Mouse (Mus musculus) kidney, adult 18-20 months (tissue): ENCODE results near the gene Duox2.

Experiments
- DNase-seq: peaks from one replicate; pipeline ENCODE4 v3.0.0; 2021

Duox2 gene

DNA sequence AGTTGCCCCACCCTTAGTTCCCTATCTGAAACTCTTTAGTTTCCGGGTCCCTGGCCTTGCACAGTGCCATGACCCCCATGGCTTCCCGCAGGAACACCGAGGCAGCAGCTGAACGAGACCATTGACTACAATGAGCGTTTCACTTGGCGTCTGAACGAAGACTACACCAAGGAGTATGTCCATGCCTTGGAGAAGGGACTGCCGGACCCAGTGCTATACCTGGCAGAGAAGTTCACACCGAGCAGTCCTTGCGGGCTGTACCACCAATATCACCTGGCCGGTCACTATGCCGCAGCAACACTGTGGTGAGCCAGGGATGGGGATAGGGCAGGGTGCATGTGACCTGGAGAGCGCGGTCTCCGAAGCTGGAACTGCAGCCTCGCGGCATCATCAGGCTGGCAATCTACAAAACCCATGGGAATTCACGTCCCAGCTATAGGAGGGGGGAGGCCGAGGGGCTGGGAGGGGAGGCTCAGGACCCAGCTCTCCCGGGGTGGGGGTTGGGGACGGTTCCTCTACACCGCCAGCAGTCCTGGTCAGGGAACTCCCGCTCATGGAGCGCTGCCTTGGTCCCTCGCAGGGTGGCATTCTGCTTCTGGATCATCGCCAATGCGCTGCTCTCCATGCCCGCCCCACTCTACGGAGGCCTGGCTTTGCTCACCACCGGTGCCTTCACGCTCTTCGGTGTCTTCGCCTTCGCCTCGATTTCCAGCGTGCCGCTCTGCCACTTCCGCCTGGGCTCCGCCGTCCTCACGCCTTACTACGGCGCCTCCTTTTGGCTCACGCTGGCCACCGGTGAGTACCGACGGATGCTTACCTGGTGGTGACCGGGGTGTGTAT lies 3.1 kb upstream of the Duox2 start:
- DNase-seq: peak; percentile 41

DNA sequence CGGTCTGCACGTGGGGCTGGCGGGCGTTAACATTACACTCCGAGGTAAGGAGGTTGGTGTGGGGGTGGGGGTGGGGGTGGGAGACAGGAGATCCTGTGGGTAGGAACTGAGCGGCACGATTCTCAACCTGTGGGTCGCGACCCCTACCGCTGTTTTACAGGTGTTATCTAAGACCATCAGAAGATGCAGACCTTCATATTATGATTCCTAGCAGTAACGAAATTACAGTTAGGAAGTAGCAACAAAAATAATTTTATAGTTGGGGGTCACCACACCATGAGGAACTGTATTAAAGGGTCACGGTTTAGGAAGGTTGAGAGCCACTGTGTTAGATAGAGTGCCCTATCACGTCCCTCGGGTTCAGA lies 2.4 kb upstream of the Duox2 start:
- no peak for DNase-seq

DNA sequence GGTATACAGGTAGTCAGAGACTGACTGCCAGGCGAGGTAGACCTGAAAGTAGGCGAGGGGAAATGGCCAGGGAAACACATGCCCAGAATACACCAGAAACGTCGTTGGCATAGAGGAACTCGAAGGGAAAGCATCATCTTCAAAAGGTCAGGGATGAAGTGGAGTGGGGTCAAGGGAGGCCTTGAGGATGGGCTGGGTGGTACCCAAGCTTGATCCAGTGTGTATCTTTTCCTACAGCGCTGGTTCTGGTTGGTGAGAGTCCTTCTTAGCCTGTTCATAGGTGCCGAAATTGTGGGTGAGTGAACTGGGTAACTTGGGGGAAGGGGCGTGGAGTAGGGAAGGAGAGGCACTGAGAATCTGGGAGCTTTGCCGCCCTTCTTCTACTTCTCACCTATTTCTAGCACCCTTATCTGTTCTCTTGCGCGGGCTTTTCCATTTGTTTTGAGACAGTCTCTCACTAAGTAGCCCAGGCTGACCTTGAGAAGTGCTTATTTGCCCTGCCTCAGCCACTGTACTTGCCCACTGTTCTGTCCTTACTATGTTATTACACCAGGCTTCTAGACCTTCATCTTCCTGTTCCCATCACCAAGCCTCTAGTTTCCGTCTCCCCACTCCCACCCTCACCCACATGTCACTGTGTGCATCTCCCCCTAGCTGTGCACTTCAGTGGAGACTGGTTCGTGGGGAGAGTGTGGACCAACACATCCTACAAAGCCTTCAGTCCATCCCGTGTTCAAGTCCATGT lies 1.8 kb upstream of the Duox2 start:
- no peak for DNase-seq

DNA sequence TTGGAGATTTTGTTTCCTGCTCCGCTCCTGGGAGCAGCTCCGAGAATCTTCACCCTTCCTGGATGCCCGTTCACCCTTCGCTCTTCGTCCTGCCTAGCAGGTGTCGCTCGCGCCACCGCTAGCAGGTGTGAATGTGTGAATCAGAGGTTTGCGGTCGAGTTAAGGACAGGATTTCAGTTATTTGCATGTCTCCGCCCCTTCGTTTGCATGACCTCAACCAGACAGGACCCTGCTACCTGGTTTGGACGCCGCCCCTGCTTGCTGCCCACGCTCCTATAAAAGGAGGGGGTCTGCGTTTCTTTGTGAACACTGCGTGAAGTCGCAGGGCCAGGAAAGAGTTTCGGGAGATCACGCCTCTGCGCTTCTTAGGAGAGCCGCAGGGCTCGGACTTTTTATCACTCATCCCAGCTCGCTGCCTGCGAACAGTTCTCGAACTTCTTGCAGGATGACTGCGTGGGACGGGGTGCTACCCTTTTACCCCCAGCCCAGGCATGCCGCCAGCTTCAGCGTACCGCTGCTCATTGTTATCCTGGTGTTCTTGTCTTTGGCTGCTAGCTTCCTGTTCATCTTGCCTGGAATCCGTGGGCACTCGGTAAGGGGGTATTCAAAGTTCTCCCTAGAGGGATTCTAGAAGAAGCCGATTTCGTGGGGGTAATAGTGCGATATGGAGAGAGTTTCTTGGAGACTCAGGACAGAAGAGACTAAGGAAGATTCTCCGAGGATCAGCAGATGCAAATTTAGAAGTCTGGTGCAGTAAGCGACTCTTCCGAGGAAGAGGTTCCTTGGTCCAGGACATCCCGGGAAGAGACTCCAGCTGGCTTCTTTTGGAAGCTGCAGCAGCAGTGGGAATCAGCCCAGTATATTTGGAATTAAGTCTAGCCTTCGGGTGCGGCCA lies 594 bp upstream of the Duox2 start, which contains the start of gene Duoxa2:
TSS of gene Duoxa2 (plus strand) at position 305 of the 895 bp plus-strand sequence.
- DNase-seq: peak; percentile 27

DNA sequence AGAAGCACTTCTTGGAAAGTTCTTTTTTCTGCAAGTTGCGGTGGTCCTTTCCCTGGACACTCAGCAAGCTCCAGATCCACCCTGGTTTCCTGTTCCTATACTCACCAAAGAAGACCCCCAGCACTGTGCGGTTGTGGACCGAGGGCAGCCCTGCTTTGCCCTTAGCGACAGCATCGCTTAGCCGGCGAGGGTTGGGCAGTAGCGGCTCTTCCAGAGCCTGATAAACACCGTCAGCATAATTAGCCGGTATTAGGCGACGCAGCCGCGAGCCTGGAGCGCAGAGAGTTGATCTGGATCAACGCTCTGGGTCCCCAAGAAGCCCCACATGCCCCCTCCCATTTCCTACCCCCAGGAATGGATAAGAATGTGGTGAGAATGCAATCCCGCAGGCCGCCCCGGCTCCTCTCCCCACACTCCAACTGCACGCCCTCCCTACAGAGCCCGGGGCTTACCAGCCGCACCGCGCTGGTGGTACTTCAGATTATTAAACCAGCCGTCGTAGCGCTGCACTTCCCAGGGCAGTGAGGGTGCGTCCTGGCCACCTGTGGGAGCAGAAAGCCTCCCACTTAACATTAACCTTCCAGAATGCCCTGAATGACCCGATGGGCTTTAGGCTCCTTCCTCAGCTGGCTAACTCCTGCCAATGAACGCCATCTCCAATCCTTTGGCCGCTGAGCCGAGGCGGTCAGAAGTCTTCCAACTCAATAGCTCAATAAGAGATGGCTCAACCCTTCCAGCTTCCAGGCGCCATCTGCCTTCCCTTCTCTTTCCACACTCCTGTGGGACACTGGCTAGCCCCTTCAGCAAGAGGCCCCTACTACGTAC lies 766 bp downstream of the Duox2 start:
- peak; percentile 4 for DNase-seq

DNA sequence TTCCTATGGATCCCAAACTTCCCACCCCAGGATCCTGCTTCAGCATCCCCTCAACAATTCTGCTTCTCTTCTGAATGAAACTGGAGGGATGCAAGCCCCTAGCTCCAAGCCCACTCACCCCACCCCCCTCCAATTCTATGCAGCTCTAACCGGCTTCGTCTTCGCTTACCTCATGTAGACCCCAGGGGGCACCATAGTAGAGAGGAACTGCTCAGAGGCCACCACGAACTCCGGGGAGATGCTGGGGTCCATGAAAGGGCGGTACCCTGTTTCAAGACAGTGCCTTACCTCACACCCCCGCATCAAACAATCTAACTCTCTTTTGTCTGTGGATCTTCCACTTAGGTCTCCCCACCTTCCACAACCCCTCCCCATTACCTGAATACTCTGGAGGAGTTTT lies 3.3 kb downstream of the Duox2 start:
- no peak for DNase-seq

DNA sequence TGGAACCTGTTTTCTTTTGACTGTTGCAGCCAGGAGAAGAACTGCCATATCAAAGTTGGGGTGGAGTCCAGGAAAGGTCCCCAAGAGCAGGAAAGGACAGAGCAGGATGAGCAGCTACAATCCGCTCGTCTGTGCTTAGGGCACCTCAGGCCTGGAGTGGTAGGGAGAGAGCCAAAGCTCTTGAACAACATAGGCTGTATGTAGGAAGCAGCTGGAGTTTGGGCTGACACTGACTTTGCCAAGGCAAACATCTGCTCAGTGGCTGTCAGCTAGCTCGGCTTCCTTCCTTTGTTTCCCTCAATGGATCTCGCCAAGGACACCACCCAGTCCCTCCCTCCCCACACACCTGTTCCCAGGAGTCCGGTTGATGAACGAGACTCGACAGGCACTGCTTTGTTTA lies 12.1 kb downstream of the Duox2 start:
- no peak for DNase-seq

DNA sequence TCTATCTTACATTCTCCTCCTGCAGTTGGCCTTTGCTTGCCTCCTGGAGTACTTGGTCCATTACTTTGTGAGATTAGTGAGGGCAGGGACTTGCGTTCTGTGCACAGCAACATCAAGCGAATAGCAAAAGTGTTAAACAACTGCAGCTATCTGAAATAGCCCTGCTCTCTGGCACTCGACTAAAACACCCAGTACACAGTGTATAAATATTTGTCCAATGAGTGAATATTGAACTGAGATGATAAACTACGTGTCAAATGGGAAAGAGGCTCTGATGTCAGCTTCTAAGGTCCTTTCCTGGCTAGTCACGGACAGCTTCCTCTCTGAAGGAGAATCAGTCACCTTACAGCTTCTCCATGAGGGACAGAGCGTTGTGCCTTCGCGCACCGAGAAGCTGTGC lies 14.2 kb downstream of the Duox2 start:
- no peak for DNase-seq

DNA sequence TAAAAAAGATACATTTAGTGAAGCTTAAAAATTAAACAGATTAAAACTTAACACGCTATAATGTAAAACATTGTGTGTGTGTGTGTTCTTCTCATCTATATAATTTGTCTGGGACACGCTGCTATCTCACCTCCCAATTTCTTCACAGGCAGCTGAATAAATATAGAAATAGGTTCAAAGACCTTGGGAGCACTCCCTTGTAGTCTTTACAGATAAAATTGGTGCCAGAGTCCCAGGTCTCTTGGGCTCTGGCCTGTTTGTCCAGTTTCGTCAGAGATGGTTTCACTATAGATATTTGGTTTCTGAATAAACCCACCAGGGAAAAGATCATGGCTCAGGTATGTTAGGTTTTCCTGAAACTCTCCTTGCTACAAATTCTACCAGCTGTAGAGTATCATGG lies 19.5 kb downstream of the Duox2 start:
- no peak for DNase-seq

DNA sequence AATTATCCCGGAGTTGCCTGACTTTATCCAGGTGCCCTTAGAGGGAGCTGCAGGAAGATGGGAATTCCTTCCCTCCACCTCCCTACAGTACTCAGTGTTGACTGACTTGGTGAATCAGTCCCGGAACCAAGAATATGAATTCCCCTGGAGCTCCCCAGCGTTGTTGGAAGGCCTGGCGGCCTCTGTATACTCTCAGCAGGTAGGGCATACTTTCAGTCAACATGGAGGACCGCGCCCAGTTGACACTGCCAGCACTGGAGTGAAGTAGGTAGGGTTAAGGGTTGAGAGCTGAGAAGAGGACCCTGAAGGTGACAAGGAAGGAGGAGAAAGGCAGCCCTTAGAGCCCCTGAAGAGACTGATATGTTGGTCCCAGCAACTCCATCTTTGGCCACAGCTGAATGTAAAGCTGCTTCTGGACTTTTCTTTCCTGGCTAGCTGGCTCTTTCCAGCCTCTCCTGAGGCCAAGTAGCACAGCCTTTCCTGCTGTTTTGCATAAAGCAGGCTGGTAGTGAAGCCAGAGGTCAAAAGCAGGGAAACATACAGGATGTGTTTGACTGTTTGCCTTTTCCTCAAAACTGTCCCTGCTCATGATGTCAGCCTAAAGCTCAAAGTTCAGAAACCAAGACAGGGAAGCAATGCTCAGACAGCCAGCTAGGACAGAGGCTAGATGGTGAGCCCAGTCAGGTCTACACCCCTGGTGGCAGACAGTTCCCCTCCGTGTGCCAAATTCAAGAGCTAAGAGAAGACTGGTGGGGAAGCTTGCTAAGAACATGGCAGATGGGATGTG lies 31.6 kb downstream of the Duox2 start:
- peak; percentile 29 for DNase-seq

DNA sequence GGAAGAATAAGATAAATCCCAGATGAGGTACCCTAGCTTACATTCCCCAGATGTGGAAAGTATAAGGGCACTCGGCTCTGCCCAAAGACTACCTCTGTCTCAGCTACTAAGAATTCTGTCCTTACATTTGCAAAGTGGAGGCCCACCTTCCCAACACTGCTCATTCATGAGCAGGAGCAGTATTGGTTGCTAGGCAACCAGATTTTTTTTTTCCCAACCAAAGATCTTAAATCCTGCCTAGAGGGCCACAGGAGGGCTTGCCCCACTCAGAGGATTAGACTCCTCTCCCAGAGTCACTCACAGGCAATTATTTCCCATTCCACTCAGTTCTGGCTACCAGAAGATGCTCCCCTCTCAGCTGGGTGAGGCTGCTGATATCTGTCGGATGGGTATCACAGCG lies 33.6 kb downstream of the Duox2 start:
- DNase-seq: no peak

DNA sequence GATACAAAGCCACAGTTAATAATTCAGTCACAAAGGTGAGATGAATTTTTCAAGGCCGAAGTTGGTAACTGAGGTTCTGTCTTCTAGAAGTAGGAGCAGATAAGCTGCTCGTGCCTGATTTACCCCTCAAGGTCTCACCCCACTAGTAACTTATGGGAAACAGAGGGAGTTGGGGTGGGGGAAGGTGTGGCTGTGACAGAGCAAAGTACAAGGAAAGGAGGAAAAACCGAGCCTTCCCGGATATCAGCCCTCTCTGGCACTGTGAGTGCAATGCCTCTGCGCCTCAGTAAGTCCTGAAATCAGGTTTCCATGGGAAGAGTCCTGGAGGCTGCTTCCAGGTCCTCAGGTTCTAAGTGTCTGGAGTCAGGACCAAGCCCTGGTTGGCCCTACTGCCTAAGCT lies 37.5 kb downstream of the Duox2 start:
- no peak for DNase-seq

DNA sequence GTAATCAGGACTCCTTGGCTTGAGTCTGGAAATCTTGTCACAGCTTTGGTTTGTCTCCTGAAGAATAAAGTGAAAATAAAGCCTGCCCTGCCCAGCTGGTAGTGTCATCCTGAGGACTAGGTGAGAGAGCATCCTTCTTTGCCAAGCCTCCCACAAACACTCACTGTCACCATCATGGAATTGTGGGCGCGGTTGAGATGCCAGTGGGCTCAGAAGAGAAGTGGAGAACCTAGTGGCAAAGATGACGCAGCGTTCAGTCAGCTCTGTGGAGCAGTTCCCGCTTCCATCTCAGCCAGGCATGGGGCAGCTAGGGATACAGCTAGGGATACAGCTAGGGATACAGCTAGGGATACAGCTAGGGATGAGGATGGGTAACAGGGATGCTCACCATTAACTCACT lies 42.3 kb downstream of the Duox2 start:
- no peak for DNase-seq

DNA sequence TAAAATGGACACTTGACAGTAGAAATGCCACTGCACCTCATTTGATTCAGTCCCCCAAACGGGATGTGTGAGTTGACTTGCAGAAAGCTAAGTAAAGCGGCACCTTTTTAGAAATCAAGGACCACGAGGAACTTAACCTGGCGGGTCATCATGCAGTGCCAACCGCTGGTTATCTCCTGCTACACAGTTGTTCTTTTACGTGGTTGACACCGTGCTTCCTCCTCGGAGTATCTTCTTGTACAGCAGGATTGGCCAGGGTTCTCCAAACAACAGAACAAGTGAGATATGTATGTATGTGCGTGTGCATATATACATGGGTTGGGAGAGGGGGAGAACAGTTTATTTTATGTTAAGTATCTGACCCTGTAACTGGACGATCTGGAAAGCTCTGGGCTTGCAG lies 50.5 kb downstream of the Duox2 start:
- no peak for DNase-seq

DNA sequence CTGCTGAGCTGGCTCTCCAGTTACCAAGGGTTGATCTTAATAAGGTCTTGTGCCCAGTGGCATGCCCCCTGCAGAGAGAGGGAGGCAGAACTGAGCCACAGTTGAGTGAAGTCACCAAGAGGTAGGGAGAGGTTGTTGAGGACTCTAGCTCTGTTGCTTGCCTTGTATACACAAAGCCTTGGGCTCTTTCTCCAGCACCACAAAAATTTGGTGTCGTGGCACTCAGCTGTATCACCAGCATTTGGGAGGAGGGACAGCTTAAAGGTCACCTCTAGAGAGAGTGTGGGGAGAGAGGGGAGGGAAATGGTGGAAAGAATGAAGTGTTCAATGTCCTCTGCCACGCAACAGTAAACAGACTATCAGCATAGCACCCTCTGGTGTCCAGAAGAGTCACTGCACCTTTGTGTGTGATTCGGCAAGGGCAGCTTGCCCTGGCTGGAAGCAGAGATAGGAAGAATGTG lies 54.5 kb downstream of the Duox2 start:
- DNase-seq: peak; percentile 84

DNA sequence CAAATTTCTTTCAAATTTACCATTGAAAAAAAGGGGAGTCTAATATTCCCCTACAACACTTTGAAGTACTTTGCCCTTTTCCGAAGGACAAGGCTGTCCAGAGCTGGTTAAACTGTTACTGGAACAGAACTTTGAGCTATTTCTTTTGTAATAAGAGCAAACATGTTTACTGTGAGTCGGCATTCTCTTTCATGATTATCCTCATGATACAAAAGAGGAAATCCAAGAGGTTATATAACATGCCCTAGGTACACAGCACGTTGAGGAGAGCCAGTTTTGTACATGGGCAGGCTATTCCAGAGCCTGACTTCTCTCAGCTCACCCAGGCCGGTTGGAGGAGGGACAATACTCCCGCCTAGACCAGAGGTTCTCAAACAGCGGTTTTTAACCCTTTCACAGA lies 56.3 kb downstream of the Duox2 start:
- DNase-seq: peak; percentile 32

DNA sequence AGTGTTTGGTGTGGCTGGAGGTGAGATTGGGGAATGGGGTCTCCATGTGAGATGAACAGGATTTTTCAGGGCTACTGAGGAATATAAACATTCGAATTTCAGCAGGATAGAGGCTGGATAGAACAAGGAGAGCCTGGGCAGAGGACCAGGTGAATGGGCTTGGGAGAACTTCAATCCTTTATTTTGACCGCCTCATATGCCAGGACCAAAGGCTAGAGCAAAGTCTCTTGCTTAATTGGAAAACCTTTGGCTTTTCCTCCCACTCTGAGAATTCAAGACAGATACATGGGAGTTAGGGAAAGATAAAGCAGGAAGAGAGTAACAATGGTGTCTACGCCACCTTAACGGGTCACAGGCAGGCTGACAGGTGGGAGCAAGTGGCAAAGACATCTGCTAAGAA lies 57.0 kb downstream of the Duox2 start:
- DNase-seq: peak; percentile 45

DNA sequence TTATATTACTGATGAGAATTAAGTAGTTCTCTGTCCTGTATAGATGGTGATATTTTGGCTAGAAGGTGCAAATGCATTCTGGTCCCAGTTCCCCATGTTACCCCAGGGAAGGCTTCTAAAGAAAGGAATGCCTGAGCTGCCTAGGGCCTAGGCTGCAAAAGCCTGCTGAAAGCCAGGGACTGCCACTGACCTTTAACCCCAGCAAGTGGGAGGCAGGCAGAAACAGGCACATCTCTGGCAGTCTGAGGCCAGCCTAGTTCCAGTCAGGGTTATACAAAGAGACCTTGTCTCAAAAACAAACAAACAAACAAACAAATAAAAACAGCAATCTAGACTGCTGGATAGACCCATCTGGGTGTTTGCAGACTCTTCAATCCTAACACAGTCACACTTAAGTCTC lies 57.5 kb downstream of the Duox2 start:
- peak; percentile 19 for DNase-seq

DNA sequence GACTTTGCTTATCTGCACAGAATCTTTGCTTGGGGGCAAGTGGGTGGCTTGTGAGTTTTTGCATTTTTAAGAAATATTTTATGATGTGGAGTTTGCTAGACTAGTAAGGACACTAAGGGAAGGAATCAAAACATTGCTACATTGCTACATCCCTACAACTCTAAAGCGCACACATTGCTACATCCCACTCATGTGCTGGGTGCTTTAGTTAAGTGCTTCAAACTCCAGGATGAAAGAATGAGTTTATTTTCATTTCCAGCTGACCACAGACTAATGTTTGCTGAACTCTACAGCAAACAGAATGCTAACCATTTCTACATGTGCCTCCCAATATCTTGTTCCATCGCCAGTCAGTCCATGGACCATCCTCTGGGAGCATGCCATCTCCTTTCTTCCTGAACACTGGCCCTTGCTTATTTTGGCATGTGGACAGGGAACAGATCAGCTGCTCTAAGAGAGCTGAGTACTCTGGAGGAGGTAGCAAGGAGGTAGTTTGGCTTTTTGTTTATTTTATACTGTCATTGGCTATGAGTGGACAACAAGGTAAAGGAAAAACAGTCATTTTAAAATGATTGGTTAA lies 60.3 kb downstream of the Duox2 start:
- DNase-seq: no peak

DNA sequence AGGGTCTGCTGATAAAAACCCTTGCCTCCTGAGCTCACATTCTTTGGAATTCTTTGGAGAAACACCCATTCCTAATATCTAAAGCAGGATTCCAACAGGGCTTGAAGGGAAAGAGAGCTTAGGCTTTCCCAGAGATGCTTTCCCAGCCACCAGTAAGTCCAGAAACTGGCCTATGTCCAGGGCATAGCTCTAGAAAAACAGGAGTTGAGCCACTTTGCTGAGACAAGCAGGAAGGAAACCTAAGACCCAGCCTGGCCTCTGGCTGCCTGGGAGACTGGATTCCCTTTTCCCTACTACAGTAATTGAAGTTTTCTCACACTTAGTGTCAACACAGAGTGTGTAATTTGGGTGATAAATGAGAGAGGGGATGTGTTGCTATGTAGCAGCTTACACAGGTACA lies 61.9 kb downstream of the Duox2 start:
- DNase-seq: peak; percentile 33

DNA sequence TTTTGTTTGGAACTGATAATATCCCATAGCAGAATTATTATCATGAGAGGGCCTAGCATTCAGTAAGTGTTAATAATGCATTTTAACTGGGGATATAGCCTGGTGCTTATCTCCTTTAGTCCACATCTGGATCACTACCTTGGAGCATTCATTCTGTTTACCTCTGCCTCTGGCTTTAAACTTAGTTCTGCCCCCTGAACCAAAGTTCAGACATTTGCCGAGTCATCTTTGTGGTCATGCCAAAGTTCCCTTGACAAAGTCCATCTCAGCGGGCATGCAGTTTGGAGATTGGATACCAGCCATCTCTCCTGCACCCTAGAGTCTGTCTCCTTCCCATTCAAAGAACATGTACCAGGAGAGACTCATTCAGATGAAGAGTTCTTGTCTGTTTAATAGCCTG lies 62.8 kb downstream of the Duox2 start:
- peak; percentile 71 for DNase-seq
